Comparison of ENCODE assay signal across 11 mouse cellular contexts in genomic region chr3:83032746-83033308, GRCm38 (mm10). TPM values are rescaled to one million over a fixed set of nuclear protein-coding genes. Genes with fewer than 3 reads are reported as not detected.
DNase-seq lines count a peak whose midpoint lies in the region; ATAC-seq lines count a peak whose summit lies in the region.
"Had no signal": no experiment of that assay in that cellular context is flagged by ENCODE, and none has a peak within 500 bp of the region (broad histone marks: within the 10 kb centered on the region; RNA-seq: fewer than 3 reads in every experiment).

No protein-coding gene starts in this region.

- H3K36me3 ChIP-seq in heart, embryonic 12.5 days = no peaks in the 10 kb centered on the region
- no peaks in the 10 kb centered on the region for H3K36me3 ChIP-seq in forebrain, embryonic 14.5 days (ENCODE audit: control insufficient read depth, insufficient read depth, low read length)
- no peaks in the 10 kb centered on the region for H3K36me3 ChIP-seq in midbrain, embryonic 11.5 days (ENCODE audit: control insufficient read depth, insufficient read depth, low read length)

- WGBS in heart, embryonic 12.5 days = 49% methylated on average over 13 of the region's 13 CpGs
- 39% methylated on average over 13 of the region's 13 CpGs for WGBS in forebrain, embryonic 14.5 days
- 41% methylated on average over 13 of the region's 13 CpGs for WGBS in midbrain, embryonic 11.5 days

- no peaks in the 10 kb centered on the region for H3K9me3 ChIP-seq in heart, embryonic 12.5 days (replicated peaks)
- no peaks in the 10 kb centered on the region for H3K9me3 ChIP-seq in forebrain, embryonic 14.5 days (replicated peaks; ENCODE audit: control insufficient read depth, low read length)
- no peaks in the 10 kb centered on the region for H3K9me3 ChIP-seq in midbrain, embryonic 11.5 days (ENCODE audit: control insufficient read depth, low read length)

- no peaks in the 10 kb centered on the region for H3K27me3 ChIP-seq in heart, embryonic 12.5 days (replicated peaks)
- no peaks in the 10 kb centered on the region for H3K27me3 ChIP-seq in forebrain, embryonic 14.5 days (replicated peaks; ENCODE audit: control insufficient read depth, insufficient read depth, low read length)
- H3K27me3 ChIP-seq in midbrain, embryonic 11.5 days (ENCODE audit: control insufficient read depth, insufficient read depth, low read length) = no peaks in the 10 kb centered on the region

- no peak for DNase-seq in heart, postnatal 25 days (ENCODE audit: low spot score)
- DNase-seq in ZHBTc4 (ENCODE audit: low read depth, low spot score) = peak; percentile 29
- DNase-seq in forebrain, embryonic 14.5 days (ENCODE audit: low spot score) = no peak
- peak; percentile 86 for DNase-seq in midbrain, embryonic 11.5 days (ENCODE audit: low spot score, missing footprints)
- no peak for DNase-seq in urinary bladder, postnatal 4 days (ENCODE audit: low spot score in 2 of 2)
- no peak for DNase-seq in thymus, postnatal 25 days
- no peak for DNase-seq in adrenal gland, postnatal 36 days
- DNase-seq: thymus, adult 18-20 months had no signal

- intact Hi-C loops in heart, postnatal 25 days (cut with DNase I) = no loop called here

- no peak overlapping the region for H3K27ac ChIP-seq in heart, embryonic 12.5 days (ENCODE audit: poor library complexity, severe bottlenecking)
- no peak overlapping the region for H3K27ac ChIP-seq in forebrain, embryonic 14.5 days (ENCODE audit: low read depth, low read length)
- H3K27ac ChIP-seq in midbrain, embryonic 11.5 days (ENCODE audit: low read depth, low read length) = no peak overlapping the region
- H3K27ac ChIP-seq: macrophage had no signal

- no peak overlapping the region for H3K4me3 ChIP-seq in heart, embryonic 12.5 days
- no peak overlapping the region for H3K4me3 ChIP-seq in forebrain, embryonic 14.5 days (ENCODE audit: low read depth, low read length)
- peak overlapping the region; percentile 1; the same call in 1 of the 2 replicates for H3K4me3 ChIP-seq in midbrain, embryonic 11.5 days (ENCODE audit: low read depth, low read length)

- H3K4me1 ChIP-seq in heart, embryonic 12.5 days (replicated peaks) = no peaks in the 10 kb centered on the region
- H3K4me1 ChIP-seq in forebrain, embryonic 14.5 days (ENCODE audit: control insufficient read depth, insufficient read depth, low read length) = 0 out of 2 replicates have a peak, but pooled peaks cover 1% of the 10 kb centered on the region
- H3K4me1 ChIP-seq in midbrain, embryonic 11.5 days (ENCODE audit: control insufficient read depth, insufficient read depth, low read length) = no peaks in the 10 kb centered on the region

- peak overlapping the region; percentile 36 for H3K4me2 ChIP-seq in heart, embryonic 12.5 days
- peak overlapping the region; percentile 24 for H3K4me2 ChIP-seq in forebrain, embryonic 14.5 days (ENCODE audit: low read length)
- H3K4me2 ChIP-seq in midbrain, embryonic 11.5 days = peak overlapping the region; percentile 32

- peak; percentile 48 for ATAC-seq in heart, embryonic 12.5 days (ENCODE audit: insufficient number of reproducible peaks, low FRiP score)
- peak; percentile 63 for ATAC-seq in forebrain, embryonic 14.5 days
- ATAC-seq in midbrain, embryonic 11.5 days (ENCODE audit: low FRiP score) = peak; percentile 52; the same call in 1 of the 2 replicates

- no peak overlapping the region for H3K9ac ChIP-seq in heart, embryonic 12.5 days
- peak overlapping the region; percentile 9; the same call in 1 of the 2 replicates for H3K9ac ChIP-seq in forebrain, embryonic 14.5 days (ENCODE audit: low read length)
- H3K9ac ChIP-seq in midbrain, embryonic 11.5 days (ENCODE audit: low read length) = no peak overlapping the region

RNA-seq across cellular contexts. Expression of gene Fga, which starts 7.0 kb away (rescaled TPM):
- 0.67 and 3.9 TPM in 2 replicates for polyA plus RNA-seq in heart, embryonic 12.5 days (2016; fragmentation: Nextera tagmentation; extraction: Ambion mirVana)
- not detected for total RNA-seq in heart, postnatal 25 days (2021)
- not detected in 2 replicates for polyA plus RNA-seq in forebrain, embryonic 14.5 days (2014; fragmentation: Nextera tagmentation; extraction: Ambion mirVana)
- not detected in 2 replicates for polyA plus RNA-seq in midbrain, embryonic 11.5 days (2014; fragmentation: Nextera tagmentation; extraction: Ambion mirVana)
- total RNA-seq in adrenal gland, postnatal 36 days (2021) = 1 to 10 TPM in 1 of 2 experiments, not detected in 1; 3.8 TPM
- polyA plus RNA-seq: macrophage had no signal

RNA-seq across cellular contexts. Expression of gene Fgb, which starts 16.8 kb away (rescaled TPM):
- polyA plus RNA-seq in heart, embryonic 12.5 days (2016; fragmentation: Nextera tagmentation; extraction: Ambion mirVana) = 0.39 and 2.2 TPM in 2 replicates
- not detected for total RNA-seq in heart, postnatal 25 days (2021)
- polyA plus RNA-seq in forebrain, embryonic 14.5 days (2014; fragmentation: Nextera tagmentation; extraction: Ambion mirVana) = not detected in 2 replicates
- polyA plus RNA-seq in midbrain, embryonic 11.5 days (2014; fragmentation: Nextera tagmentation; extraction: Ambion mirVana) = not detected in 2 replicates
- 1 to 10 TPM in 1 of 2 experiments, not detected in 1; 1.1 TPM for total RNA-seq in adrenal gland, postnatal 36 days (2021)
- total RNA-seq: layer of hippocampus, postnatal 10 days had no signal
- polyA plus RNA-seq: macrophage had no signal

RNA-seq across cellular contexts. Expression of gene Plrg1, which starts 22.5 kb away (rescaled TPM):
- polyA plus RNA-seq in heart, embryonic 12.5 days (2016; fragmentation: Nextera tagmentation; extraction: Ambion mirVana) = 59.3 and 60.3 TPM in 2 replicates
- 10 to 100 TPM; 25.5 to 27.9 TPM for total RNA-seq in heart, postnatal 25 days (2021)
- 140 and 145 TPM in 2 replicates for polyA plus RNA-seq in forebrain, embryonic 14.5 days (2014; fragmentation: Nextera tagmentation; extraction: Ambion mirVana)
- polyA plus RNA-seq in midbrain, embryonic 11.5 days (2014; fragmentation: Nextera tagmentation; extraction: Ambion mirVana) = 142 and 144 TPM in 2 replicates
- total RNA-seq in adrenal gland, postnatal 36 days (2021) = 10 to 100 TPM; 47.4 to 51.3 TPM

RNA-seq across cellular contexts. Expression of gene Fgg, which starts 25.3 kb away (rescaled TPM):
- polyA plus RNA-seq in heart, embryonic 12.5 days (2016; fragmentation: Nextera tagmentation; extraction: Ambion mirVana) = 0.32 and 3.1 TPM in 2 replicates
- total RNA-seq in heart, postnatal 25 days (2021) = not detected
- not detected in 2 replicates for polyA plus RNA-seq in forebrain, embryonic 14.5 days (2014; fragmentation: Nextera tagmentation; extraction: Ambion mirVana)
- polyA plus RNA-seq in midbrain, embryonic 11.5 days (2014; fragmentation: Nextera tagmentation; extraction: Ambion mirVana) = not detected in 2 replicates
- total RNA-seq in adrenal gland, postnatal 36 days (2021) = 1 to 10 TPM in 1 of 2 experiments, not detected in 1; 3.2 TPM
- total RNA-seq: layer of hippocampus, postnatal 10 days had no signal
- polyA plus RNA-seq: macrophage had no signal

Comparison
In these comparisons a context has a peak if more than half of its experiments do, and no peak if none do; other contexts are left out.
1. DNase-seq: peak in ZHBTc4 (single experiment) and midbrain, embryonic 11.5 days (single experiment); none in heart, postnatal 25 days (single experiment), forebrain, embryonic 14.5 days (single experiment), urinary bladder, postnatal 4 days (0 of 2), thymus, postnatal 25 days (single experiment) and adrenal gland, postnatal 36 days (0 of 2).
2. Peak in every context shown above with its lines, with median percentiles within 50 percentile points of each other: ATAC-seq and H3K4me2 ChIP-seq.